Mouse (Mus musculus) heart, adult 2 months (tissue): ENCODE results near the gene Ak2. TPM values are rescaled to one million over a fixed set of nuclear protein-coding genes. Genes with fewer than 3 reads are reported as not detected.

Source experiments
- DNase-seq, 2 experiments: peaks; one replicate each; pipeline ENCODE4 v3.0.0; 2021
- H3K27ac ChIP-seq: fragments of 200-600 bp; 2 replicates; pipeline ENCODE4 v1.8.1; 2022
- H3K27me3 ChIP-seq: fragments of 200-500 bp; 2 replicates; pipeline ENCODE4 v1.6.1; 2012; ENCODE audit warnings: mild to moderate bottlenecking, low read length, inconsistent platforms, mixed read lengths; ENCODE audit not compliant: control insufficient read depth, insufficient read depth
- H3K36me3 ChIP-seq: fragments of 200-500 bp; 2 replicates; pipeline ENCODE4 v1.6.1; 2012; ENCODE audit warnings: low read length, inconsistent platforms; ENCODE audit not compliant: control insufficient read depth, insufficient read depth
- H3K4me1 ChIP-seq: fragments of 200-500 bp; 2 replicates; pipeline ENCODE4 v1.6.1; 2011; ENCODE audit warnings: low read length; ENCODE audit not compliant: control insufficient read depth, insufficient read depth
- H3K4me3 ChIP-seq: fragments of 200-600 bp; 2 replicates; pipeline ENCODE4 v1.8.1; 2022
- H3K79me2 ChIP-seq: fragments of 200-500 bp; replicated peaks from 2 replicates; pipeline ENCODE4 v1.6.1; 2012; ENCODE audit warnings: mild to moderate bottlenecking, inconsistent platforms, low read length, moderate library complexity, mixed read lengths; ENCODE audit not compliant: control insufficient read depth, insufficient read depth
- H3K9ac ChIP-seq: fragments of 200-500 bp; 2 replicates; pipeline ENCODE4 v1.6.1; 2012; ENCODE audit warnings: low read depth, mild to moderate bottlenecking, control low read depth, inconsistent platforms, low read length, mixed read lengths
- CTCF ChIP-seq: fragments of 200-600 bp; IDR thresholded peaks from 2 replicates; pipeline ENCODE4 v1.8.1; 2022; ENCODE audit warnings: antibody characterized with exemption, mild to moderate bottlenecking, moderate library complexity
- EP300 ChIP-seq: fragments of 200-500 bp; IDR thresholded peaks from 2 replicates; pipeline ENCODE4 v1.6.1; 2011; ENCODE audit warnings: low read depth, low read length, control low read depth; ENCODE audit not compliant: insufficient read depth
- POLR2A ChIP-seq: fragments of 200-500 bp; IDR thresholded peaks from 2 replicates; pipeline ENCODE4 v1.6.1; 2011; ENCODE audit warnings: mild to moderate bottlenecking, low read depth, low read length, control low read depth; ENCODE audit not compliant: insufficient read depth
- WGBS: fragments of 180-500 bp; shearing (Covaris S2); methylation state at CpG from one replicate; pipeline ENCODE4 v1.1.7; 2018; 5-methylcytosine and 5-hydroxymethylcytosine counted together
- intact Hi-C: fragments of 180-260 bp; cut with DNase I; formaldehyde crosslinking; loops from one replicate; pipeline ENCODE4 v1.15.1; 2025
- polyA plus RNA-seq: library from polyadenylated mRNA; depleted of rRNA; stranded (reverse); fragments of >200 nt; gene quantifications from 2 replicates; pipeline ENCODE4 v1.2.3, GENCODE M21; 2012
- total RNA-seq, 2 experiments: library from RNA; stranded (reverse); gene quantifications; 2 replicates each; pipeline ENCODE4 v1.2.3; 2021

Gene Ak2
- total and polyA plus RNA-seq, 3 experiments = 43.4 to 70.5 (median 63.1) TPM

GRCm38 (mm10) chr4:128959676-128960075 is 32.1 kb upstream of the Ak2 start:
- H3K36me3 ChIP-seq = no peaks in the 10 kb centered on the region
- intact Hi-C loops = no loop called here
- H3K4me3 ChIP-seq = no peak overlapping the region
- DNase-seq = no peak
- H3K27me3 ChIP-seq = no peaks in the 10 kb centered on the region
- WGBS = 85% methylated on average over 17 of the region's 17 CpGs
- no peak for TF ChIP-seq POLR2A
- TF ChIP-seq EP300 = no peak
- no peak for TF ChIP-seq CTCF
- H3K79me2 ChIP-seq = no peaks in the 10 kb centered on the region
- H3K9ac ChIP-seq = no peak overlapping the region
- peaks cover 2% of the 10 kb centered on the region; the same call in 1 of the 2 replicates for H3K4me1 ChIP-seq
- no peak overlapping the region for H3K27ac ChIP-seq

- H3K27me3 ChIP-seq = no peaks in the 10 kb centered on the region
- WGBS = 23% methylated on average over 16 of the region's 16 CpGs
- no peaks in the 10 kb centered on the region for H3K79me2 ChIP-seq
- H3K36me3 ChIP-seq = no peaks in the 10 kb centered on the region
- no peak overlapping the region for H3K27ac ChIP-seq
- peak overlapping the region; percentile 74 for H3K4me3 ChIP-seq
- intact Hi-C loops = no loop called here
- TF ChIP-seq EP300 (no peak), CTCF (no peak), POLR2A (no peak)
- peaks cover 2% of the 10 kb centered on the region; the same call in 1 of the 2 replicates for H3K4me1 ChIP-seq
- H3K9ac ChIP-seq = peak overlapping the region; percentile 81
- DNase-seq = no peak
These were observed 30.3 kb upstream of the Ak2 start for GRCm38 (mm10) chr4:128961301-128962028.

DNA sequence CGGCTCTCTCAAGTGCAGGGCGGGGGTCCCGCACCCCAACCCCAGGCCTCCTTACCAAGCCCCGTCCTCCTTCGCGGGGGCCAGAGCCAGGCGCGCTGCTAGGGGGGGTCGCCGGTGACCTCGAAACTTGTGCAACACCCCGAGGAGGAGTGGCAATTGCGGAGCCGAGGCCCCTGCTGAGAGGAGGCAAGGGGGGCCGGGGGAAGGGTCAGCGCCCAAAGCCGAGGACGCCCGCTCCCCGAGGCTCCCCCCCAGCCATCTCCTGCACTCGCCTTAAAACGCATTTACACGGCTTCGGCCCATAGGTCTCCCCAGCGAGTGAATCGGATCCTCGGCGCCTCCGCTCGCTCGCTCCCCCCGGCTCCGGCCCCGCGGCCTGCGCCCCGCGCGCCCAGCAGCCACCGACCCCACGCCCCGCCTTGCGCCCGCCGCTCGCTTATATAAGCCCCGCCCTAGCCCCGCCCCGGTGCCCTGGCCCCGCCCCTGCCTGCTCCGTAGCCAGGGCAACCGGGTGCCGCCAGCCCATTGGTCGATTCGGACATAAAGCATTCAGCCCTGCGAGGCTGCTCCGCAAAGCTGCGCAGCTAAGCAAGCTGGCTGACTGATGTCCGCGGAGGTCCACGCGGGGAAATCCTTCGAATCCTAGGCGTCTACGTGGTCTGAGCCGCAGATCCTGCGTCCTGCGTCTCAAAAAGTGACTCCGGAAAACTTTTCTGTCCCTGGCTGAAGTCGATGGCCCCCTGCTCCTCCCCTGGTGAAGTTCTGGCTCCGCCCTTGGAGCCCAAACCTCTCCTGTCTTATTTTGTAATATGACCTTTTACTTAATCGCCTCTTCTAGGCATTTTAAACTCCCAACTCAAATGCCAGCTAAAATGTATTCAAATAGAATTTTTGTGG is 29.5 kb upstream of the Ak2 start, which contains the start of gene Azin2:
Azin2 (minus strand) TSS at position 414 of the 897 bp plus-strand sequence.
- intact Hi-C loops = no loop called here
- 2% methylated on average over 66 of the region's 72 CpGs for WGBS
- TF ChIP-seq POLR2A (peak; percentile 89), EP300 (no peak), CTCF (no peak)

GRCm38 (mm10) chr4:128962926-128963290 is 28.9 kb upstream of the Ak2 start:
- H3K27ac ChIP-seq = no peak overlapping the region
- no peaks in the 10 kb centered on the region for H3K27me3 ChIP-seq
- no peaks in the 10 kb centered on the region for H3K79me2 ChIP-seq
- H3K9ac ChIP-seq = no peak overlapping the region
- TF ChIP-seq CTCF = no peak
- TF ChIP-seq POLR2A = no peak
- no peak for TF ChIP-seq EP300
- no peak overlapping the region; the same call in 1 of the 2 replicates for H3K4me3 ChIP-seq
- intact Hi-C loops = no loop called here
- WGBS = 12% methylated on average over 9 of the region's 9 CpGs
- H3K4me1 ChIP-seq = peaks cover 2% of the 10 kb centered on the region; the same call in 1 of the 2 replicates
- no peak for DNase-seq
- H3K36me3 ChIP-seq = no peaks in the 10 kb centered on the region

More for the DNA sequence above, 29.5 kb upstream of the Ak2 start, which contains the start of gene Azin2:
- no peaks in the 10 kb centered on the region for H3K27me3 ChIP-seq
- peak; percentile 92 to 94 for DNase-seq
- peak within 1 kb of the TSS; percentile 50; the same call in 1 of the 2 replicates for H3K27ac ChIP-seq
- H3K4me1 ChIP-seq = peaks cover 2% of the 10 kb centered on the region; the same call in 1 of the 2 replicates
- H3K79me2 ChIP-seq = no peaks in the 10 kb centered on the region
- H3K36me3 ChIP-seq = no peaks in the 10 kb centered on the region
- H3K4me3 ChIP-seq = peak within 1 kb of the TSS; percentile 74
- peak within 1 kb of the TSS; percentile 81 for H3K9ac ChIP-seq

- Histone ChIP-seq H3K9ac (no peak overlapping the region), H3K27ac (no peak overlapping the region), H3K79me2 (no peaks in the 10 kb centered on the region), H3K4me1 (peaks cover 2% of the 10 kb centered on the region; the same call in 1 of the 2 replicates), H3K27me3 (no peaks in the 10 kb centered on the region), H3K4me3 (no peak overlapping the region), H3K36me3 (no peaks in the 10 kb centered on the region)
- 25% methylated on average over 7 of the region's 7 CpGs for WGBS
- DNase-seq = no peak
- intact Hi-C loops = no loop called here
- TF ChIP-seq CTCF = no peak
- no peak for TF ChIP-seq POLR2A
- TF ChIP-seq EP300 = no peak
These were observed 25.0 kb upstream of the Ak2 start for GRCm38 (mm10) chr4:128966751-128967150.
